Mouse (Mus musculus) thymus, postnatal 14 days (tissue): ENCODE data around the gene Gltp.

Source experiments
- DNase-seq: peaks from one replicate; pipeline ENCODE4 v3.0.0; 2021

Gltp gene

DNA sequence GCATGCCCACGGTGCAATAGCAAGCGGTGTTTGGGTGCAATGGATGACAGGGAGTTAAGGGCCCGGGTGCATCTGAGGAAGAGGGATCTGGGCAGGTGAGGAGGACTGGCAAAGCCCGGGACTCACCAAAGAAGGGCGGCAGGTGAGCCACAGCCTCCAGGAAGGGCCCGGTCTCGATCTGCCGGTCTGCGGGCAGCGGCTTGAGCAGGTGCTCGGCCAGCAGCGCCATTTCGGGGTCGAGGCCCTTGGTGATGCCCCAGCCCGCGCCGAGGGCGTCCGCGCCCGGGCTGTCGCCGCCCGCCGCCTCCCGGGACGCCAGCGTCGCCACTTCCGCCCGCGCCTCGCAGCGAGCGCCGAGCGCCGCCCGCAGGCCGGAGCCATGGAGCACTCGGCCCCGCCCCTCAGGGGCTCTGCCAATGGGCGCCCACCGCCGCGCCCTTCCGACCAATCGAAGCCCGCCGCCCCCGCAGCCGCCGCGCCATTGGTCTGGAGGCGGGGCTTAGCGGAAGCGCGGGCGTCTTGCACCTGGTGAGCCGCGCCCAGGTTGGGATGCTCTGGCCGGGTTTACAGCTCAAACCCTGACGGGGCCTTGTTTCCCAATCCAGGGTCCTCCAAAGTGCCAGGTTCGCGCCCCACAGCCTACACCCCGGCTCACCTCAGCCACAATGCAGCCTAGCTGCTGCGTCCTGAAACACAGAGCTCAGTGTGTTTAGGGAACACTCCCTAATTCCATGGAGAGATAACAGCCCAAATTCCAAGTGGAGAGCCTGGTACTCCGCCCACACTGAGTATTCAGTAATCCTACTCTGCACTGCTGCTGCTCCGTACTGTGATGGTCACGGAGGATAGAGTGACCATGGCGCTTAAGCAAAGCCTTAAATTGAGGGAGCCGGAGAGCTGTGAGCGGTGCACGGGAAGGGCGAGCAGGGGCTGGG lies at the start of gene Gltp:
Gltp (minus strand) TSS at position 352 of the 935 bp plus-strand sequence.
- DNase-seq, result peak; percentile 97

DNA sequence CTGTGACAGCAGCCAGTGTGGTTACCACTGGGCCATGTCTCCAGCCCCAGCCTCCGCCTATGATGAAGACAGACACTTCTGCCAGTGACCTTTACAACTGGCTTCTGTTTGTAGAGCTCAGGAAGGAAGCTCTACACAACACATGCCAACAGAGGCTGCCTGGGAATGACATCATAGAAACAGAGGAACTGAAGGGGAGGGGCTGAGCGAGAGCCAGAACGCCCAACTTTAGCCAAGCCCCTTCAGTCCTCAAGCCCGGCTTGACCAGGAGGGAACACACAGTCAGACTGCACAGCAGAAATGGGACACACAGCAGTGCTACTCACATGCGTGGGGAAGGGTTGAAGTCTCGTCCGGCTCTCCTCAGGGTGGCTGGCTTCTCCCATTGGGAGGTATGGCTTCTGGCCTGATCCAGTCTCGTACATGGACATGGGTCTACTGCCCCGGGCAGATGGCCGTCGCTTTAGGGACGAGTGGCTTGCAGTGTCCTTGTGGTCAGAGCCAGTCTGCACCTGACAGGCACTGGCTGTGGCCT lies 48.0 kb upstream of the Gltp start:
- no peak for DNase-seq

DNA sequence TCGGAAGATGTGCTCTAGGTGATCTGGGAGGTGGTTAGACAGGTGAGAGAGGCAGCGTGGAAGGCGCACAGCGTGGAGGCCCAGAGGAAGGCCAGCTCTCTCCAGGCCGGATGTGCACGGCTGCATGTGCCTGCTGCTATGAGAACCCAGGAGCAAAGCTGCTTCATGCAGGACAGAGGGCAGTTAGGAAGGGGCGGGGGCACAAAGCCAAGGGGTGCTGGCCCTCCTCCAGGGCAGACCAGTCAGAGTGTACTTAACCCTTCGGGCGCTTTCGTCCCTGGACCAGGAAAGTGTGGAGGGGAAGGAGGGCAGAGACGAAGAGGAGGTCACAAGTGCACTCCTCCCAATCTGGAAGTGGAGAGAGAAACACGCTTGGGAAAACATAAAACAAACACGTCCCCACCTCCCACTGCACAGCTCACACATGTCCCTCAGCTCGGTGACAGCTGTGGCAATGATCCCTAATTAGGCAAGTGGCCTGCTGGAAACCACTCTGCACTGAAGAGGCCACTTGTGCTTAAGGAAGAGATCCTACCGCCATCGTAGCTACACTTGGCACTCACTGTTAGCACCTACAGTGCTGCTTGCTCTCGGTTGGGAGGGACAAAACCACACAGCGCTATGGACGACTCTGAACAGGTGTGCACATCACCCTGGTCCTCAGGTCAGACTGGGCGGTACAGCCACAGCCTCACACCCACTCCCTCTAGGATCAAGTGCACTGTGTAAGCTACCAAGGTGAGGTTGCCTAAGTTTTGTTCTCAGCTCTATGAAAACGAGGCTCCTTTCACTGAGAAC lies 46.5 kb upstream of the Gltp start:
- DNase-seq, result no peak

DNA sequence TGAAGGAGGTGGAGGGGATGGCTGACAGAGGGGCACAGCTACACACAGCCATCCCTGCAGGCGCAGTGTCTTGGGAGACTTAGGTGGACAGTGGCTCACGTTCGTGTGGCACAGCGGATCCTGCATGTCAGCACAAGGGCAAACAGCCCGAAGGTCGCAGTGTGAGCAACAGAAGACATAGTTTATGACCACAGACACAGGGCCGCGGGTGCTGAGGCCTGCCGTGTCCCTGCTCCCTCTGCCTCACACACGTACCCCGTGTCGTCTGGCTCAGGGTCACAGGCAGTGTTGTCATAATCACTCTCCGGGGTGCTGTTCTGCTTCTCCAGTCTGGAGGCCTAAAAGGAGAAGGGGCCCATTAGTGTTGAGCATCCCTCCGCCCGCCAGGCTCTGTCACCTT lies 42.8 kb upstream of the Gltp start:
- DNase-seq, result no peak

DNA sequence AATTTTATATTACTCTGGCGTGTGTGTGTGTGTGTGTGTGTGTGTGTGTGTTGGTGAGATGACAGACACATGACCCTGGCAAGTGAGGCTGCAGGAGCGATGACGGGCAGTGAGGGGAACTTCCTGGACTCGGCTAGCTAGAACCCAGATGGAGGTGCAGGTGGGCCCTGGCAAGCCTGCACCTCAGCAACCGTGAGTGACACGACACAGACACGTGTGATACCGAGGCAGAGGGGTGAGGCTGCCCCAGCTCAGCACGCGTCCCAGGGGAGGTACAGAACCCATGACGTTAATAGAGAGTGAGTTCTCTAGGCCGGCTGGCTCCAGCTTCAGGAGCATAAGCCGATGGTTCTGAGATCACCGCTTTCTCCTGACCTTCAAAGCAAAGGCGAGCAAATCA lies 41.2 kb upstream of the Gltp start:
- no peak for DNase-seq

DNA sequence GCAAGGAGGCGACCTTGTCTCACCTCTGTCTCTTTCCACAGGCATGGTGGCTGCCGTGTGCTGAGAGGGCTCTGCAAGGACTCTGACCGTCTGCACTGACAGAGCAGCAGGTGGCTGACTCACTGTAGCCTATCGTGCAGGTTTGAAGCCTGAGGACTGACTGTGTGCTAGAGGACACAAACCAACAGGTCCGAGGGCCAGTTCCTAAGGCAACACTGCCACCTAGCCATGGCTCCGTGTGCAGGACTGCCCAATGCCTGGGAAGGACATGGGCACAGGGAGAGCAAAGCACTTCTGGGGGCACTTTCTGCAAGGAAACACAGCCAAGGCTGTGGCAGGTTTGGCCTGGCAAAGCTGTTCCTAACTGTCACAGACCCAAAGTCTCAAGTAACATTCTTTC lies 40.7 kb upstream of the Gltp start:
- no peak for DNase-seq

DNA sequence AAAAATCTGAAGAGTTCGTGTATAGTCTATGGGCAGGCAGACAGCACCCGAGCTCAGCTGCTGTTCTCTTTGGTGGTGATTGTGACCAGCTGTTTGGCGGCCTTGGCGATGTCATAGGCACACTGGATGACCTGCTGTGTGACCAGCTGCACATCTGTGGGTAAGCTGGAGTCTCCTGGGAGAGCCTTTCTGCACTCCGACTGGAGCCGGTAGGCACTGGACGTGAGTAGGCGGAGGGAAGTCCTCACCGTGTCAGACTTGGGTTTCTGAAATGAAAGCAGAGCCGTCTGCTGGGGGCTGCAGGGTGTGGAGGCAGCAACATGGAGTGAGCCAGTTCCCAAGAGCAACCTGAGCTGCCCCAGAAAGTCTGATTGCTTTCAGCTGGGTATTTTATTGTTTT lies 39.3 kb upstream of the Gltp start:
- DNase-seq, result no peak

DNA sequence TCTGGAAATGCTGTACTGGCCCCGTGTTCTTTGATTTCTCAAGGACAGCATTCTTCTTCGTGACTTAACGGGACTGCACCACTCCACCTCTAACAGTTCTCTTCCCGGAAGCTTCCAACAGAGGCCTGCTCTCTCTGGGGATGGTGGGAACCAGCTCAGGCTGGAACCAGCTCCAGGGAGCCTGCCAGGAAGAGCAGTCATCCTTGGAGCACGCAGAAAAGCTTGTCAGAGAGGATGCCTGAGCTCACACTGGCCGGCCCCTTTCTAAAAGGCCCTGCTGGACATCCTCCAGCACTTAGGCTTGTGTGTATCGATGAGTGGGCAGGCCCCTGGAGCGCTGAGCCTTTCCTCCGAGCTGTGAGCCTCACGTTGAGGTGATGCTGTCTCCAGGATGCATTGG lies 37.4 kb upstream of the Gltp start:
- DNase-seq, result no peak

DNA sequence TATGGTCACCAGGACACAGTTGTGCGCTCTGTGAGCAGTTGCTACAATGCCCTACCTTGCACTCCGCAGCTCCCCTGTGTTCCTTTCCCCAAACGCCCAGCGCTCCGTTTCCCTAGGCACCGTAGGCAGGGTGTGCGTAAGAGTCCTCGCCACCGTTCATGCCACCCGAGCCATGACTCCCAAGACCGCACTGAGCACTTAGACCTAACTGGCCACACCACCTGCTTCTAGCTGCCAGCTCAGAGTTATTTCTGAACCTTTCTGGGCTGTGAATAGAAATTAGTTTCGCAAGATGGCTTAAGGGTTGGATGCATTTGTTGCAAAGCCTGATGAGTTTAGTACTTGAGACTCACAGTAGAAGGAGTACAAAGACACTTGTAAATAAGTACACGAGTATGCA lies 32.1 kb upstream of the Gltp start:
- no peak for DNase-seq

DNA sequence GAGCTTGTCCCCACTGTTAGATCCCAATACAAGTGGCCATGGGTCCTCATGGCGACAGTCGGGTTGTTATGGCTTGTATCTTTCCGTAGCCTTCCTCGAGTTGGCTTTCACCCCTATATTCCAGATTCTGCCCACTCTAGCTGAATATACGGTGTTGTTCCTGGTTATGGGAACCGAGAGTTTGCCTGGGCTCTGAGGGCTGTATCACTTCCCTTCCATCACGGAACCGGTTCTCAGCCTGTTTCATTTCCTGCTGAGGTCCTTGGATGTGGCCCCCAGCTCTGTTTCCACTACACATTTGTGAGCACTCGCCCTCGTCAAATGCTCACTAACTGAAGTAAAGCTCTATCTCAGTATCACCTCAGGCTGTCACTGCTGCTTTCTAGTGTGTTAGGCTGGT lies 31.2 kb upstream of the Gltp start:
- DNase-seq, result no peak

DNA sequence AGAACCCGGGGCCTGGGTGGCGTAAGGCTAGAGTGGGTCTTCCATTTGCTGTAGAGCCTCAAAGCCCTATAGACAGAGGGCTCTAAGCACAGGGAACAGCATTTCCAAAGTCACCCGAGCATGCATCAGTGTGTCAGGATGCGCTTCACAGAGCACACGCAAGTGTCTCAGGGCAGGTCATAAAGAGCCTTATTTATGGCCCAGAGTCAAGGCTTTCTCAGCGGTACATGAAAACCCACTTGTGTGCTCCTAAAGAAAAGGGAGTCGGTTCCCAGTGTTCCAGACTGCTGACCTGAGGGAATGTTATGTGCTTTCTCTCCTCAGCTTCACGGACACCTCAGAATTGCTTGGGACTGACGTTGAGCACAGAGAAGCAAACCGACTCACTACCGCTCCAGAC lies 30.0 kb upstream of the Gltp start:
- DNase-seq, result no peak

DNA sequence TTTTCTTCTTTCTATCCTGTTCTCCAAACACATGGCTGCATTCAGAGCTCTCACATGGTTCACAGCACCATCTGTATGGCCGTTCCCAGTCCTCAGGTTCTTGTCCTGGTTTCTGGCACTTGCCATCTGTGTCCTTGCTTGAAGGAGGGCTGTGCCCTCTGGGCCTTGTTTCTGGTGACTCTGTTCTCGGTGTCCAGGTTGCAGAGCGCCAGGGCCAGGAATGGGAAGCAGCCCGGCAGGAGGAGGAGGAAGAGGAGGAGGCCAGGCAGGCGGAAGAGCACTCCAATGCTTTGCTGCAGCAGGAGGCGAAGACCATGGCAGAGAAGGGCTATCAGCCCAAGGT lies 29.1 kb upstream of the Gltp start:
- DNase-seq, result no peak

DNA sequence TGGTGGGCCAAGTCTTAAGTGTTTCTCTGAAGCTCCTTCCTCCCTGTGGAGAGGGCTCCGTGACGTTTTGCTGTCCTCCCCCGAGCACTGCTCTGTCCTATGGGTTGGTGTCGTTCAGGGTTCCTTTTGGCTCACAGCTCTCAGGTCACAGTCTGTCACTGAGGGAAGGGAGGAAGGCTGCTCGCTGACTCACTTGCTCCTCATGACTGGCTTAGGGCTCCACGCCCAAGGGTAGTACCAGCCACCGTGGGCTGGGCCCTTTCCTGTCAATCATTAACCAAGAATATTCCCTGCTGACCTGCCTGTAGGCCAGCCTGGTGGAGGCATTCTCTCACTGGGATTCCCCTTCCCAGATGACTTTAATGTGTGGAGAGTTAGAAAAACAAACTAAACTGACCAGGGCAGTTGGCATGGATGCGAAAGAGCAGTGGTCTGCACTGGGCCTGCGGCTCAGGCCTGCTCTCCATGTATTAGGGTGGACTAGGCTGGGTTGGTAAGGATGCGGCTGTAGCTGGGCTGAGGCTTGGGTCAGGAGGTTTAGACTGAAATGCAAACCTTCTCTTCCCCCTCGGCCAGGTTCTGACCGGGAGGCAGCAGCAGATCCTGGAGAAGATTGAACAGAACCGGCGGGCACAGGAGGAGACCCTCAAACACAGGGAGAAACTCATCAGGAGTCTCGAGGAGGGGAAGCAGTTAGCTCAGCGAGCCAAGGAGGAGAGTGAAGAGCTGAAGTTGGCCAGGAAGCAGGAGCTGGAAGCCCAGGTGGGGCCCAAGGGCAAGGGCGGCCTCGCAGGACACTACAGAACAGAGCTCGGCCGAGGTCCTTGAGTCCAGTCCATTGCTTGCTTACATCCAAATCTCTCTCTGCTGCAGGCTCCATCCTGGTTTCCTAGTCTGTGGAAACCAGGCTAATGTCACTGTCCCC lies 28.5 kb upstream of the Gltp start:
- DNase-seq, result no peak

DNA sequence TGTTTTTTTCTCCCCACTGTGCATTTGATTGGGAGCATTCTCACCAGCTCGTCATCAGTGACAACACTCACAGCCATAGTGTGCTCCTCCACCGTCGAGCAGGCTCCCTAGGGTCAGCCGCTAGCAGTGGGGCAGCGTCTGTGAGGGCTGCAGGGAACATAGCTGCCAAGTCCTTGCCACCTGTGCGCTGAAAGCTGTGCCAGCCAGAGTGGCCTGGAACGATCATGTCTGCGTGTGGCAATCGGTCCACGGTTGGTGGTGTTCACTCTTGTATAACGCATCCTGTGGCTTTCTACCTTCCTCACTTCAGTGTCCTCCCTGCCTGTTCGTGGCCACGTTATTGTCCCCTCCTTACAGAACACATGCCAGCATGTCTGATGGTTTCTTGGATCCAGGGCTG lies 27.7 kb upstream of the Gltp start:
- no peak for DNase-seq

DNA sequence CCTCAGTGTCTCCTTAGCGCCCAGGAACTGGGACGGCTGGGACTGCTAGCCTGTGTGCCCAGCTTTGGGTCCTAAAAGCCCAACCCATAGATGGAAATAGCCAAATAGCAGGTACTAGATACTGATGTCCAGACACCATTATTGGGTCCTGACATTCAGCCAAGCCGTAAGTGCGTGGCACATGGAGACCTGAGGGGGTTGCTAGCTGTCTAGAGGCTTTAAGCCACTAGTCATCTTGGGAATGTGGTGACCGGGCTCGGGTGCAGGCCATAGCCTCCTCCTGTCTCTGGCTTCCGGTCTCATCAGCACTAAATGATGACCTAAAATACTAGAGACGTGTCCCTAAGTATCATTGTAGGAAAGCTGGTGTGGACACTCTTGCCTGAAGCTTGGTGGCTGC lies 27.2 kb upstream of the Gltp start:
- DNase-seq, result no peak

DNA sequence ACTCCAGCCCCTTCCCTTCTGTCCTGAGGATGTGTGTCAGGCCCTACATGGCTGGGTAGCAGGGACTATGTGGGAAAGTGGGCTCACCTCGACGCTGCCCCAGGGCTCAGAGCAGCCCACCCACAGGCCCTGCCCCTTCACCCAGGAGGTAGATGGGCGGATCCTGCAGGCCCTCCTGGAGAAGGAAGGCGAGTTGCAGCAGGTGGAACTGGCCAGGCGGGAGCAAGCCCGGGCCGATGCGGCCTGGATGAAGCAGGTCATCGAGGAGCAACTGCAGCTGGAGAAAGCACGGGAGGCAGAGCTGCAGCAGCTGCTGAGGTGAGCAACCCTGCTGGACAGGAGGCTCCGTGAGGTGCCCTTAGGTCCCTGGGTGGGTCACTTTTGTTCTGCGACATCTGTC lies 26.5 kb upstream of the Gltp start:
- no peak for DNase-seq

DNA sequence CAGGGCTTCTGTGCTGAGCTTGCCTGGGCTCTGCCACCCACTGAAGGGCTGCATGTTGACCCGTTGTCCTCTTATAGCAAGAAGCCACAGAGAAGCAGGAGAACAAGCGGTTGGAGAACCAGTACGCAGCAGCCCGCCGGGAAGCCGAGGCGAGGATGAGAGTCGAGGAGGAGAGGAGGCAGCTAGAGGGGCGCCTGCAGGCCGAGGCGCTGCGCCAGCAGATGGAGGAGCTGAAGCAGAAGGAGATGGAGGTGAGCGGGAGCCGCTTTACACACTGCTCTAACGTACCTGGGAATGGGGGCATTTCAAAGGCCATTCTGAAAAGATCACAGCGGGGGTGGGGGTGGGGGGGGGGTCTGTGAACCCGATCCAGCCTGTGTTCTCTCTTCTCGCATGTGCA lies 23.8 kb upstream of the Gltp start:
- no peak for DNase-seq

DNA sequence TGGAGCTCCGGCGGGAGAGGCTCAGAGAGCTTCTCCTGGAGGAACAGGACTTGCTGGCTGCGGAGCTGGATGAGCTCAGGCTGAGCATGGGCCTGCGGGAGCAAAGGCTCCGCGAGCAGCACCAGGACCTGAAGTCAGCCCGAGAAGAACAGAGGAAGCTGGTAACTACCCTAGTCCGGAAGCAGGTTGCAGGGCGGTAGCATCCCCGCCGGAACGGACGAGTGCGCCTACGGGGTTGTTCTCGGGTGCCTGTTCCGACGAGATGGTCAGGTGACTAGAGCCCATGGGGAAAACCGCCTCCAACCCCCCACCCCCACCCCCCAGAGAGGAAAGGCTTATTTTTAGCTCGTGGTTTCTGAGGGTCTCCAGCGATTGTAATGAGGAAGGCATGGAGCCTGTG lies 18.6 kb upstream of the Gltp start:
- DNase-seq, result no peak

DNA sequence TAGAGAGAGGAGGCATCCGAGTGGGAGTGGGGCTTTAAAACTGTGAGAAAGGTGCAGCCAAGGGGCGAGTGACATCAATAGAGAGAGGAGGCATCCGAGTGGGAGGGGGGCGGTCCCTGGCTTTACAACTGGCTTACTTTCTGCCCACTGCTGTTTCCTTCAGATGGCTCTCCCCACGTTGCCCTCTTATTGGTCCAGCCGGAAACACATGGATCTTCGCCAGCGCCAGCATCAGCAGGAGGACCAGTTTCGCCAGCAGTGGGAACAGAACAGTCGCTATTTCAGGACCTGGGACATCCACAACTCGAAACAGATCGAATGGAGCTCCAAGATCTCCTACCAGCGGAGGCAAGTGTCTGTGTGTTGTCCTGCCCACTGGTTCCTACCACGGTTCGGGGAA lies 17.7 kb upstream of the Gltp start:
- DNase-seq, result no peak

DNA sequence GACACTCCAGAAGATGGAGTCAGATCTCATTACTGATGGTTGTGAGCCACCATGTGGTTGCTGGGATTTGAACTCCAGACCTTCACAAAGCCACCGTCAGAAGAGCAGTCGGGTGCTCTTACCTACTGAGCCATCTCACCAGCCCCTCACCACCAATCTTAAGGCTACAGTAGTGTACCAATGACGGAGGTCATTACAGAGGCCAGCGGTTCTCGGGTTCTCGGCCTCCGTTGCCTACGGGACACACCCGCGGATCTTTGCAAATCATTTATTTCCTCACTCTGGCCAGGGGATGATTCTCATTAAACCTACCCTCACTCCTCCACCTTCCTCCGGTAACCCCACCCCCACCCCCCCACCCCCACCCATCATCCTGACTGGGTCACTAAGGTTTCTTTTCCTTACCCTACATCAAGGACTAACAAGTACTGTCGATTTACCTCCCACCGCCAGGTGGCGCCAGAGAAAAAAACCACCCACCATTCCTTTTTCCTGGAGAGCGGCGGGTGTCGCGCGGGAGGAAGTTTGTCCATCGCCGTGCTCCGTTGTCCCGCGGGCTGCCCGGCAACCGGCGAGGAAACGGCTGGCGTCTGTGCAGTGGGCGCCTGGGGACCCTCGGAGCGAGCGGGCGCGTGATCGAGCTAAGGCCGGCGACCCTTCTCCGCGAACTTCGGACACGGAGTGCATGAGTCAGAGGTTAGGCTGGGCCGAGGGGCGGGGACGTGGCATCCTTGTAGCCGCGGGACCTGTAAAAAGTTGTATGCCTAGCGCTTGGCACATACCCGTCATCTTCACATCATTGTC lies 16.7 kb upstream of the Gltp start, which contains the start of gene Tchp:
Tchp (plus strand) TSS at position 496 of the 804 bp plus-strand sequence.
- peak; percentile 95 for DNase-seq

DNA sequence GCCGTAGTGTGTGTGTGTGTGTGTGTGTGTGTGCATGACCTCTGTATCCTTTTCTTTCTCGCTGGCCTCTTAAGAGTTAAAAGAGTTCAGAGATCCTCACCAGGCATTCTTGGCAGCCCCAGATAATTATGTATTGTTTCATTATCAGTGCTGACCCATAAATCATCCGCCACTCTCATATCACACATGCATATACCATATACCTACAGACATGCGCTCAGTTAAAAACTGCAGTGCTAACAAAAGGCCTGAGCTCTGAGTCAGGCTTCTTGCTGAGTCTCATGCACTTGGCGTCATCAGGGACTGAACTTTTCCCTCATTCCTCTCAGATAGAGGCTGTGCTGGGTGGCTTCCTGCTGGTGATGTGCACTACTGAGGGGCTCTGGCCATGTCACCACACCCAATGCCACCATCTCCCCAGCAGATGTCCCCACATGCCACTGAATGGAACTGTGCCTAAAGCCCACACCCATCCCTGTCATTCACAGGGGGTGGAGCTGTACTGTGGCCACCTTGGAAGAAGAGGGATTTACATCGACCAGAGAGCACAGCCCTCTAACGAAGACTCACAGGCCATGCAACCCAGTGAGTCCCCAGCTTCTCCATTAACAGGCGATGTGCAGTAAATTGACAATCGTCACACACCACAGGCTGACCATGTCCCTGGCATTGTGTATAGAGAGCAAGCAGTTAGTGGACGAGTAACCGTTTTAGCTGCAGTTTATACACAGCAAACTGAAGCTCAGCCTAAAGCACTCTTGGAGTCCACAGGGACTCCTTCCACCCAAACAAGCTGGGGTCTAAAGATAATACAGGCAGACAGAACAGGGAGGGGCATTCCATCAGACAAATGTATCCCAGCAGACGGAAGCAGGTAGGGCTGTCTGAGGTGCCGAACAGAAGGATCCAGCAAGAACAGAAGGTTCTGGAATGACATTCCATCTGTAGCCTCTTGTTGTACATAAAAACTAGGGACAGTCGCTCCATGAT lies 11.9 kb upstream of the Gltp start:
- DNase-seq, result peak; percentile 31
